Mouse (Mus musculus) heart, adult 2 months (tissue): ENCODE measurements around the gene Zfp697. TPM values are rescaled to one million over a fixed set of nuclear protein-coding genes. Genes with fewer than 3 reads are reported as not detected.
"Not testable (repeated sequence)": the region's sequence is repeated elsewhere in the genome, so short reads cannot be mapped to it uniquely, and the experiment has no call there.

Experiments
- DNase-seq, 2 experiments: peaks; one replicate each; pipeline ENCODE4 v3.0.0; 2021
- H3K27ac ChIP-seq: fragments of 200-600 bp; 2 replicates; pipeline ENCODE4 v1.8.1; 2022
- H3K27me3 ChIP-seq: fragments of 200-500 bp; 2 replicates; pipeline ENCODE4 v1.6.1; 2012; ENCODE audit warnings: mild to moderate bottlenecking, low read length, inconsistent platforms, mixed read lengths; ENCODE audit not compliant: control insufficient read depth, insufficient read depth
- H3K36me3 ChIP-seq: fragments of 200-500 bp; 2 replicates; pipeline ENCODE4 v1.6.1; 2012; ENCODE audit warnings: low read length, inconsistent platforms; ENCODE audit not compliant: control insufficient read depth, insufficient read depth
- H3K4me1 ChIP-seq: fragments of 200-500 bp; 2 replicates; pipeline ENCODE4 v1.6.1; 2011; ENCODE audit warnings: low read length; ENCODE audit not compliant: control insufficient read depth, insufficient read depth
- H3K4me3 ChIP-seq: fragments of 200-600 bp; 2 replicates; pipeline ENCODE4 v1.8.1; 2022
- H3K79me2 ChIP-seq: fragments of 200-500 bp; replicated peaks from 2 replicates; pipeline ENCODE4 v1.6.1; 2012; ENCODE audit warnings: mild to moderate bottlenecking, inconsistent platforms, low read length, moderate library complexity, mixed read lengths; ENCODE audit not compliant: control insufficient read depth, insufficient read depth
- H3K9ac ChIP-seq: fragments of 200-500 bp; 2 replicates; pipeline ENCODE4 v1.6.1; 2012; ENCODE audit warnings: low read depth, mild to moderate bottlenecking, control low read depth, inconsistent platforms, low read length, mixed read lengths
- CTCF ChIP-seq: fragments of 200-600 bp; IDR thresholded peaks from 2 replicates; pipeline ENCODE4 v1.8.1; 2022; ENCODE audit warnings: antibody characterized with exemption, mild to moderate bottlenecking, moderate library complexity
- EP300 ChIP-seq: fragments of 200-500 bp; IDR thresholded peaks from 2 replicates; pipeline ENCODE4 v1.6.1; 2011; ENCODE audit warnings: low read depth, low read length, control low read depth; ENCODE audit not compliant: insufficient read depth
- POLR2A ChIP-seq: fragments of 200-500 bp; IDR thresholded peaks from 2 replicates; pipeline ENCODE4 v1.6.1; 2011; ENCODE audit warnings: mild to moderate bottlenecking, low read depth, low read length, control low read depth; ENCODE audit not compliant: insufficient read depth
- WGBS: fragments of 180-500 bp; shearing (Covaris S2); methylation state at CpG from one replicate; pipeline ENCODE4 v1.1.7; 2018; 5-methylcytosine and 5-hydroxymethylcytosine counted together
- intact Hi-C: fragments of 180-260 bp; cut with DNase I; formaldehyde crosslinking; loops from one replicate; pipeline ENCODE4 v1.15.1; 2025
- polyA plus RNA-seq: library from polyadenylated mRNA; depleted of rRNA; stranded (reverse); fragments of >200 nt; gene quantifications from 2 replicates; pipeline ENCODE4 v1.2.3, GENCODE M21; 2012
- total RNA-seq, 2 experiments: library from RNA; stranded (reverse); gene quantifications; 2 replicates each; pipeline ENCODE4 v1.2.3; 2021

The Zfp697 gene
- total and polyA plus RNA-seq, 3 experiments = 5.9 to 8.1 (median 6.3) TPM

GRCm38 (mm10) chr3:98434088-98434816 is 52.0 kb downstream of the Zfp697 start:
- no peaks in the 10 kb centered on the region for H3K4me1 ChIP-seq
- intact Hi-C loops = no loop called here
- no peak overlapping the region for H3K4me3 ChIP-seq
- TF ChIP-seq CTCF = no peak
- TF ChIP-seq EP300 = no peak
- no peak for TF ChIP-seq POLR2A
- DNase-seq = no peak
- H3K9ac ChIP-seq = no peak overlapping the region
- H3K79me2 ChIP-seq = no peaks in the 10 kb centered on the region
- WGBS = no CpG with 5 or more reads among the region's 1 CpGs
- no peaks in the 10 kb centered on the region for H3K27me3 ChIP-seq
- H3K27ac ChIP-seq = no peak overlapping the region
- no peaks in the 10 kb centered on the region for H3K36me3 ChIP-seq

GRCm38 (mm10) chr3:98435030-98435429 is 52.8 kb downstream of the Zfp697 start:
- H3K4me3 ChIP-seq = no peak overlapping the region

GRCm38 (mm10) chr3:98442245-98442644 is 60.0 kb downstream of the Zfp697 start:
- H3K79me2 ChIP-seq, H3K4me1 ChIP-seq, H3K36me3 ChIP-seq, DNase-seq, H3K27me3 ChIP-seq, intact Hi-C loops, H3K9ac ChIP-seq, H3K27ac ChIP-seq, H3K4me3 ChIP-seq: not testable (repeated sequence)
- peak; percentile 43 for TF ChIP-seq CTCF
- WGBS = 37% methylated on average over 3 of the region's 3 CpGs

More at GRCm38 (mm10) chr3:98435030-98435429, 52.8 kb downstream of the Zfp697 start:
- Histone ChIP-seq H3K79me2 (no peaks in the 10 kb centered on the region), H3K4me1 (no peaks in the 10 kb centered on the region), H3K9ac (no peak overlapping the region), H3K27ac (no peak overlapping the region), H3K27me3 (no peaks in the 10 kb centered on the region), H3K36me3 (no peaks in the 10 kb centered on the region)
- intact Hi-C loops = no loop called here
- 85% methylated on average over 1 of the region's 1 CpGs for WGBS
- no peak for TF ChIP-seq CTCF
- TF ChIP-seq POLR2A = no peak
- TF ChIP-seq EP300 = no peak
- DNase-seq = no peak

GRCm38 (mm10) chr3:98443149-98443779 is 61.0 kb downstream of the Zfp697 start:
- TF ChIP-seq CTCF = peak; percentile 69
- WGBS = 3% methylated on average over 3 of the region's 3 CpGs

GRCm38 (mm10) chr3:98443924-98444323 is 61.7 kb downstream of the Zfp697 start:
- DNase-seq, H3K9ac ChIP-seq, H3K4me3 ChIP-seq, H3K27ac ChIP-seq, H3K79me2 ChIP-seq, H3K4me1 ChIP-seq, H3K27me3 ChIP-seq, H3K36me3 ChIP-seq: not testable (repeated sequence)
- 43% methylated on average over 1 of the region's 1 CpGs for WGBS
- intact Hi-C loops = loop anchor here (1.0 kb wide), 1 partner anchor 82 kb away; no protein-coding TSS in a partner anchor

More at GRCm38 (mm10) chr3:98443149-98443779, 61.0 kb downstream of the Zfp697 start:
- H3K36me3 ChIP-seq, H3K4me3 ChIP-seq, H3K79me2 ChIP-seq, H3K27ac ChIP-seq, H3K9ac ChIP-seq, DNase-seq, H3K4me1 ChIP-seq, H3K27me3 ChIP-seq: not testable (repeated sequence)
- intact Hi-C loops = loop anchor here (1.0 kb wide), 1 partner anchor 81 kb away; no protein-coding TSS in a partner anchor

- DNase-seq, H3K9ac ChIP-seq, intact Hi-C loops, H3K27me3 ChIP-seq, H3K36me3 ChIP-seq, H3K27ac ChIP-seq, H3K4me3 ChIP-seq, H3K4me1 ChIP-seq, H3K79me2 ChIP-seq: not testable (repeated sequence)
- WGBS = 75% methylated on average over 5 of the region's 5 CpGs
Observed at GRCm38 (mm10) chr3:98453786-98454185, 71.5 kb downstream of the Zfp697 start.

GRCm38 (mm10) chr3:98457026-98457425 is 74.8 kb downstream of the Zfp697 start, which contains the start of gene Gm4450:
Gene Gm4450, minus strand, starts transcription at chr3:98457126.
- intact Hi-C loops, H3K36me3 ChIP-seq, H3K4me3 ChIP-seq, H3K79me2 ChIP-seq, H3K27me3 ChIP-seq, DNase-seq, H3K4me1 ChIP-seq, H3K27ac ChIP-seq, H3K9ac ChIP-seq: not testable (repeated sequence)
- 86% methylated on average over 1 of the region's 1 CpGs for WGBS

- H3K79me2 ChIP-seq, H3K27ac ChIP-seq, H3K9ac ChIP-seq, H3K36me3 ChIP-seq, intact Hi-C loops, DNase-seq, H3K4me3 ChIP-seq, H3K27me3 ChIP-seq, H3K4me1 ChIP-seq: not testable (repeated sequence)
- WGBS = 27% methylated on average over 1 of the region's 2 CpGs
Observed at GRCm38 (mm10) chr3:98469323-98469722, 87.1 kb downstream of the Zfp697 start.

GRCm38 (mm10) chr3:98471057-98471456 is 88.8 kb downstream of the Zfp697 start:
- H3K36me3 ChIP-seq, intact Hi-C loops, H3K4me1 ChIP-seq, DNase-seq, H3K27ac ChIP-seq, H3K9ac ChIP-seq, H3K27me3 ChIP-seq, H3K4me3 ChIP-seq, H3K79me2 ChIP-seq: not testable (repeated sequence)
- WGBS = no CpG with 5 or more reads among the region's 1 CpGs
